Mouse (Mus musculus) liver, embryonic 13.5 days (tissue): ENCODE measurements around the gene Nfe2l1. TPM values are rescaled to one million over a fixed set of nuclear protein-coding genes. Genes with fewer than 3 reads are reported as not detected.

Experiments
- ATAC-seq: fragments of 200-750 bp; cut with Nextera tagmentation; 2 replicates; pipeline ENCODE4 v1.8.0; 2017; ENCODE audit warnings: low read depth, mild to moderate bottlenecking, moderate number of reproducible peaks, moderate library complexity
- DNase-seq: peaks from one replicate; pipeline ENCODE4 v3.0.0; 2022
- H3K27ac ChIP-seq: fragments of 300-500 bp; sonication (generic); 2 replicates; pipeline ENCODE4 v1.5.1; 2015; ENCODE audit warnings: moderate library complexity, mild to moderate bottlenecking, inconsistent platforms
- H3K27me3 ChIP-seq: fragments of 300-500 bp; sonication (generic); 2 replicates; pipeline ENCODE4 v1.6.1; 2015; ENCODE audit warnings: mild to moderate bottlenecking, inconsistent platforms
- H3K36me3 ChIP-seq: fragments of 300-500 bp; sonication (generic); 2 replicates; pipeline ENCODE4 v1.6.1; 2015; ENCODE audit warnings: mild to moderate bottlenecking, inconsistent platforms
- H3K4me1 ChIP-seq: fragments of 300-500 bp; sonication (generic); replicated peaks from 2 replicates; pipeline ENCODE4 v1.6.1; 2015; ENCODE audit warnings: inconsistent platforms
- H3K4me2 ChIP-seq: fragments of 300-500 bp; sonication (generic); 2 replicates; pipeline ENCODE4 v1.6.1; 2015; ENCODE audit warnings: inconsistent platforms, mild to moderate bottlenecking, moderate library complexity
- H3K4me3 ChIP-seq: fragments of 300-500 bp; sonication (generic); replicated peaks from 2 replicates; pipeline ENCODE4 v1.5.1; 2015; ENCODE audit warnings: mild to moderate bottlenecking, inconsistent platforms
- H3K9ac ChIP-seq: fragments of 300-500 bp; sonication (generic); 2 replicates; pipeline ENCODE4 v1.6.1; 2015; ENCODE audit warnings: mild to moderate bottlenecking, inconsistent platforms
- H3K9me3 ChIP-seq: fragments of 300-500 bp; sonication (generic); replicated peaks from 2 replicates; pipeline ENCODE4 v1.6.1; 2016; ENCODE audit warnings: inconsistent platforms
- WGBS: fragments of 180-500 bp; shearing (Covaris S2); methylation state at CpG from one replicate; pipeline ENCODE4 v1.1.7; 2015; ENCODE audit not compliant: insufficient replicate concordance; 5-methylcytosine and 5-hydroxymethylcytosine counted together
- polyA plus RNA-seq: library from polyadenylated mRNA; unstranded; fragments of >200 nt; fragmentation: Nextera tagmentation; extraction: Ambion mirVana; gene quantifications from 2 replicates; pipeline ENCODE4 v1.2.1, GENCODE M21; 2015

Gene Nfe2l1
- 19.2 and 20.2 TPM in 2 replicates for polyA plus RNA-seq

- Histone ChIP-seq H3K4me1 (peaks cover 53% of the 10 kb centered on the region), H3K27ac (peak within 1 kb of the TSS; percentile 96), H3K9me3 (no peaks in the 10 kb centered on the region), H3K36me3 (peaks cover 31% of the 10 kb centered on the region), H3K4me3 (peak within 1 kb of the TSS; percentile 78), H3K27me3 (no peaks in the 10 kb centered on the region), H3K9ac (peak within 1 kb of the TSS; percentile 86), H3K4me2 (peak within 1 kb of the TSS; percentile 91)
- DNase-seq (peak; percentile 98), ATAC-seq (peak; percentile 97)
- under 1% methylated on average over 51 of the region's 51 CpGs for WGBS
Measured at GRCm38 (mm10) chr11:96829813-96830538, at the start of gene Nfe2l1. Gene Nfe2l1, minus strand, starts transcription at chr11:96829968.

GRCm38 (mm10) chr11:96879359-96879758, 49.6 kb upstream of the Nfe2l1 start:
- H3K4me1 ChIP-seq: peaks cover 19% of the 10 kb centered on the region

GRCm38 (mm10) chr11:96878715-96879114, 48.9 kb upstream of the Nfe2l1 start:
- no peak overlapping the region for H3K4me2 ChIP-seq
- H3K27ac ChIP-seq: no peak overlapping the region
- H3K27me3 ChIP-seq: peaks cover 60% of the 10 kb centered on the region
- H3K9ac ChIP-seq: no peak overlapping the region
- no peak overlapping the region for H3K4me3 ChIP-seq
- H3K36me3 ChIP-seq: no peaks in the 10 kb centered on the region
- no peaks in the 10 kb centered on the region for H3K9me3 ChIP-seq
- DNase-seq: no peak
- 3% methylated on average over 3 of the region's 3 CpGs for WGBS
- H3K4me1 ChIP-seq: peaks cover 19% of the 10 kb centered on the region
- ATAC-seq: no peak

More at GRCm38 (mm10) chr11:96879359-96879758, 49.6 kb upstream of the Nfe2l1 start:
- ATAC-seq (no peak), DNase-seq (no peak)
- no peaks in the 10 kb centered on the region for H3K36me3 ChIP-seq
- H3K4me2 ChIP-seq: no peak overlapping the region
- H3K27ac ChIP-seq: no peak overlapping the region
- peaks cover 53% of the 10 kb centered on the region for H3K27me3 ChIP-seq
- H3K9ac ChIP-seq: no peak overlapping the region
- WGBS: 13% methylated on average over 7 of the region's 7 CpGs
- no peak overlapping the region for H3K4me3 ChIP-seq
- no peaks in the 10 kb centered on the region for H3K9me3 ChIP-seq

- no peak for ATAC-seq
- Histone ChIP-seq H3K4me2 (no peak overlapping the region), H3K27me3 (peaks cover 76% of the 10 kb centered on the region), H3K36me3 (no peaks in the 10 kb centered on the region), H3K9ac (no peak overlapping the region), H3K27ac (no peak overlapping the region), H3K4me3 (no peak overlapping the region), H3K9me3 (no peaks in the 10 kb centered on the region), H3K4me1 (peaks cover 19% of the 10 kb centered on the region)
- 30% methylated on average over 4 of the region's 4 CpGs for WGBS
- no peak for DNase-seq
Measured at GRCm38 (mm10) chr11:96877071-96877470, 47.3 kb upstream of the Nfe2l1 start.

GRCm38 (mm10) chr11:96876300-96877040, 46.7 kb upstream of the Nfe2l1 start:
- H3K36me3 ChIP-seq: no peaks in the 10 kb centered on the region
- H3K27ac ChIP-seq: no peak overlapping the region
- no peak overlapping the region for H3K4me3 ChIP-seq
- H3K4me2 ChIP-seq: 0 out of 2 replicates have a peak overlapping the region, but pooled peaks have one; percentile 1
- ATAC-seq: no peak
- H3K27me3 ChIP-seq: peaks cover 79% of the 10 kb centered on the region
- H3K9me3 ChIP-seq: no peaks in the 10 kb centered on the region
- peaks cover 19% of the 10 kb centered on the region for H3K4me1 ChIP-seq
- no peak overlapping the region for H3K9ac ChIP-seq
- no peak for DNase-seq
- 17% methylated on average over 13 of the region's 13 CpGs for WGBS

GRCm38 (mm10) chr11:96875745-96876144, 46.0 kb upstream of the Nfe2l1 start:
- no peak overlapping the region for H3K27ac ChIP-seq
- H3K36me3 ChIP-seq: no peaks in the 10 kb centered on the region
- ATAC-seq: no peak
- H3K4me2 ChIP-seq: peak overlapping the region; percentile 50
- DNase-seq: no peak
- H3K4me3 ChIP-seq: peak overlapping the region; percentile 27; the same call in 1 of the 2 replicates
- no peaks in the 10 kb centered on the region for H3K9me3 ChIP-seq
- H3K4me1 ChIP-seq: peaks cover 19% of the 10 kb centered on the region
- no peak overlapping the region for H3K9ac ChIP-seq
- WGBS: under 1% methylated on average over 35 of the region's 35 CpGs
- H3K27me3 ChIP-seq: peaks cover 81% of the 10 kb centered on the region

- Histone ChIP-seq H3K4me1 (peaks cover 19% of the 10 kb centered on the region), H3K4me2 (peak overlapping the region; percentile 50), H3K36me3 (no peaks in the 10 kb centered on the region), H3K27ac (no peak overlapping the region), H3K9me3 (no peaks in the 10 kb centered on the region), H3K27me3 (peaks cover 84% of the 10 kb centered on the region), H3K9ac (no peak overlapping the region), H3K4me3 (no peak overlapping the region)
- no peak for DNase-seq
- 21% methylated on average over 4 of the region's 4 CpGs for WGBS
- no peak for ATAC-seq
Measured at GRCm38 (mm10) chr11:96875270-96875669, 45.5 kb upstream of the Nfe2l1 start.

GRCm38 (mm10) chr11:96873601-96874140, 43.9 kb upstream of the Nfe2l1 start:
- no peak overlapping the region for H3K4me3 ChIP-seq
- no peak for DNase-seq
- no peak overlapping the region for H3K27ac ChIP-seq
- no peaks in the 10 kb centered on the region for H3K36me3 ChIP-seq
- no peak overlapping the region for H3K4me2 ChIP-seq
- peaks cover 74% of the 10 kb centered on the region for H3K27me3 ChIP-seq
- 36% methylated on average over 11 of the region's 11 CpGs for WGBS
- ATAC-seq: no peak
- no peaks in the 10 kb centered on the region for H3K9me3 ChIP-seq
- H3K4me1 ChIP-seq: peaks cover 11% of the 10 kb centered on the region
- no peak overlapping the region for H3K9ac ChIP-seq

GRCm38 (mm10) chr11:96872441-96873379, 42.9 kb upstream of the Nfe2l1 start:
- Histone ChIP-seq H3K4me3 (no peak overlapping the region), H3K9me3 (no peaks in the 10 kb centered on the region), H3K27me3 (peaks cover 64% of the 10 kb centered on the region), H3K4me2 (no peak overlapping the region), H3K9ac (no peak overlapping the region), H3K36me3 (no peaks in the 10 kb centered on the region), H3K27ac (no peak overlapping the region), H3K4me1 (peaks cover 8% of the 10 kb centered on the region)
- ATAC-seq (no peak), DNase-seq (no peak)
- 9% methylated on average over 24 of the region's 24 CpGs for WGBS

- Histone ChIP-seq H3K27ac (no peak overlapping the region), H3K4me3 (no peak overlapping the region), H3K27me3 (peaks cover 33% of the 10 kb centered on the region), H3K9me3 (no peaks in the 10 kb centered on the region), H3K36me3 (no peaks in the 10 kb centered on the region), H3K4me2 (no peak overlapping the region), H3K9ac (no peak overlapping the region), H3K4me1 (0 out of 2 replicates have a peak, but pooled peaks cover under 1% of the 10 kb centered on the region)
- DNase-seq: no peak
- 17% methylated on average over 5 of the region's 5 CpGs for WGBS
- no peak for ATAC-seq
Measured at GRCm38 (mm10) chr11:96867149-96867548, 37.4 kb upstream of the Nfe2l1 start.
